Mouse (Mus musculus): Measurements from ENCODE around the gene Surf1. TPM values are rescaled to one million over a fixed set of nuclear protein-coding genes. Genes with fewer than 3 reads are reported as not detected.

The Surf1 gene
- polyA plus RNA-seq, 1 experiment from 2014 or later = 69.3 TPM

DNA sequence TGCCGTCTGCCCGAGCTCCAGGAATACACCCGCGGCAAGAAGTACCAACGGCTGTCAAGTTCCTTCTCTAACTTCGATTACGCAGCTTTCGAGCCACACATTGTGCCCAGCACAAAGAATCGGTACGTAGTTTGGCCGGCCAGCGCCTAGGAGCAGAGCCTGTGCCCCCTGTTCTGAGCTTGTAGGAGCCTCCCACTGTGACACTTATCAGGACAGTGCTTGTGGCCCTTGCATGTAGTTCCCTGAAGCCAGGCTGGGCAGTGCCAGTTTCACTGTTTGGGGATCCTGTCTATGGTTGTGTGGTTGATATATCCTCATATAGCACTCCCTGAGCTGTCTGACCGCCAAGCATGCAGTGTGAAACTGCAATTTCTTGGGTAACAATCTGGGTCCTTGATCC is 408 bp upstream of the Surf1 start:
- Histone ChIP-seq H3K4me3 (replicated peaks) (peak overlapping the region; percentile 57), H3K27me3 (replicated peaks) (no peaks in the 10 kb centered on the region), H3K4me1 (replicated peaks) (peaks cover 30% of the 10 kb centered on the region), H3K4me2 (replicated peaks) (peak overlapping the region; percentile 89), H3K27ac (peak overlapping the region; percentile 73), H3K9ac (peak overlapping the region; percentile 64), H3K36me3 (peaks cover 45% of the 10 kb centered on the region), H3K9me3 (no peaks in the 10 kb centered on the region)
- WGBS = 2% methylated on average over 13 of the region's 13 CpGs
- no peak for ATAC-seq

DNA sequence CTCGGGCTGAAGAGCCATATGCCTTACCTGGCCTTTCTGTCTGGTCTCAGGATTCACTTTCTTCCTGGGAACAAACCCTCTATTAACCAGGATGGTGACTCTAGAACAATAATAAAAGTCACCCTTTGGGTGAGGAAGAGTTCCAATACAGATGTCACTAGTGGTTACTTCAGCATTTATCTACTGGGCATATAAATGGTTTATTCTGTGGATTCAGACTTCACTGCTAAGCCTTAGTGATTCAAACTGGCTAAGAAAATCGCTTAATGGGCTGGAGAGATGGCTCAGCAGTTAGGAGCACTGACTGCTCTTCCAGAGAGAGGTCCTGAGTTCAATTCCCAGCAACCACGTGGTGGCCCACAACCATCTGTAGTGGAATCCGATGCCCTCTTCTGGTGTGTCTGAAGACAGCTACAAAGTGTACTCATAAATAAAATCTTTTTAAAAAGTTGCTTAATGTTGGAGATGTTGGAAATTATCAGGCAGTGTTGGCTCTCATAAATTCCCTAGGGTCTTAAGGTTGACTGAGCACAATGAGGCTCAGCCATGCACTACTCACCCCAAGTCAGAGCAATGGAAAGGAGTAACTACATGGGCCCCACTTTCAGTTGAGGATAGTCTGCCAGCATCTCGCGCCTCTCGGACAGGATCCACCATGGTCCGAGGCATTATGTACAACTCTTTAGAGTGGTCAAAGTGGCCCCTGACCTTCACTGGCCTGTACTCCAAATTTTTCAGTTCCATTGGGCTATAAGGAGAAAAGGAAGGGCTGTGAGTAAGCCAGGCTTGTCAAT is 2.0 kb downstream of the Surf1 start:
- Histone ChIP-seq H3K36me3 (peaks cover 23% of the 10 kb centered on the region), H3K9me3 (no peaks in the 10 kb centered on the region), H3K4me2 (replicated peaks) (peak overlapping the region; percentile 89; the same call in 1 of the 2 replicates), H3K27me3 (replicated peaks) (no peaks in the 10 kb centered on the region), H3K4me1 (replicated peaks) (peaks cover 32% of the 10 kb centered on the region), H3K4me3 (replicated peaks) (no peak overlapping the region), H3K27ac (no peak overlapping the region), H3K9ac (no peak overlapping the region)
- no peak for ATAC-seq
- WGBS = 64% methylated on average over 8 of the region's 8 CpGs

- Histone ChIP-seq H3K9ac (no peak overlapping the region), H3K36me3 (peaks cover 18% of the 10 kb centered on the region), H3K27me3 (replicated peaks) (no peaks in the 10 kb centered on the region), H3K4me2 (replicated peaks) (no peak overlapping the region), H3K9me3 (no peaks in the 10 kb centered on the region), H3K4me3 (replicated peaks) (no peak overlapping the region), H3K4me1 (replicated peaks) (peaks cover 39% of the 10 kb centered on the region), H3K27ac (no peak overlapping the region)
- WGBS = 85% methylated on average over 17 of the region's 17 CpGs
- ATAC-seq = no peak
Measured at GRCm38 (mm10) chr2:26913416-26914147, 2.7 kb downstream of the Surf1 start.

- Histone ChIP-seq H3K36me3 (peaks cover 18% of the 10 kb centered on the region), H3K4me3 (replicated peaks) (peak overlapping the region; percentile 60), H3K4me1 (replicated peaks) (peaks cover 35% of the 10 kb centered on the region), H3K4me2 (replicated peaks) (peak overlapping the region; percentile 84), H3K27me3 (replicated peaks) (no peaks in the 10 kb centered on the region), H3K9me3 (no peaks in the 10 kb centered on the region), H3K27ac (no peak overlapping the region), H3K9ac (peak overlapping the region; percentile 81)
- ATAC-seq = no peak
- WGBS = 58% methylated on average over 5 of the region's 5 CpGs
Measured at GRCm38 (mm10) chr2:26912253-26912770, 4.0 kb downstream of the Surf1 start.

GRCm38 (mm10) chr2:26910994-26911765 is 5.2 kb downstream of the Surf1 start:
- Histone ChIP-seq H3K4me1 (replicated peaks) (peaks cover 31% of the 10 kb centered on the region), H3K27ac (peak overlapping the region; percentile 88), H3K9ac (peak overlapping the region; percentile 81), H3K36me3 (peaks cover 27% of the 10 kb centered on the region), H3K4me3 (replicated peaks) (peak overlapping the region; percentile 60), H3K9me3 (no peaks in the 10 kb centered on the region), H3K4me2 (replicated peaks) (peak overlapping the region; percentile 84), H3K27me3 (replicated peaks) (no peaks in the 10 kb centered on the region)
- 2% methylated on average over 37 of the region's 37 CpGs for WGBS
- ATAC-seq = peak; percentile 29

- peaks cover 27% of the 10 kb centered on the region for H3K4me1 ChIP-seq (replicated peaks)
Measured at GRCm38 (mm10) chr2:26910124-26910993, 6.0 kb downstream of the Surf1 start, which contains the start of the genes Med22 and Rpl7a. Gene Med22, minus strand, starts transcription at chr2:26910677. Gene Rpl7a, plus strand, starts transcription at chr2:26910764.

DNA sequence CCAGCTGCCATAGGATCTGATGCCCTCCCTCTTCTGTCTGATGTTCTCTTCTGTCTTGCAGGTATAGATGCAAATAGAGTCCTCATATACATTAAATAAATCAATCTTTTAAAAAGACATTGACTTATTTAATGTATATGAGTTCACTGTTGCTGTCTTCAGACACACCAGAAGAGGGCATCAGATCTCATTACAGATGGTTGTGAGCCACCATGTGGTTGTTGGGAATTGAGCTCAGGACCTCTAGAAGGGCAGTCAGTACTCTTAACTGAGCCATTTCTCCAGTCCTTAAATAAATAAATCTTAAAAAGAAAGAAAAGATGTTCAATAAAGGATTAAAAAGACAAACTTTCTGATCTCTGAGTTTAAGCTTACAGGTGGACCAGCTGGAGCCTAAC is 6.9 kb downstream of the Surf1 start:
- Histone ChIP-seq H3K9me3 (no peaks in the 10 kb centered on the region), H3K9ac (peak overlapping the region; percentile 63), H3K27me3 (replicated peaks) (no peaks in the 10 kb centered on the region), H3K4me1 (replicated peaks) (peaks cover 22% of the 10 kb centered on the region), H3K27ac (peak overlapping the region; percentile 81; the same call in 1 of the 2 replicates), H3K36me3 (peaks cover 30% of the 10 kb centered on the region), H3K4me2 (replicated peaks) (peak overlapping the region; percentile 60), H3K4me3 (replicated peaks) (peak overlapping the region; percentile 60)
- ATAC-seq = no peak

More at GRCm38 (mm10) chr2:26910124-26910993, 6.0 kb downstream of the Surf1 start, which contains the start of the genes Med22 and Rpl7a:
- Histone ChIP-seq H3K9me3 (no peaks in the 10 kb centered on the region), H3K27me3 (replicated peaks) (no peaks in the 10 kb centered on the region), H3K9ac (peak within 1 kb of the TSS; percentile 81), H3K4me2 (replicated peaks) (peak within 1 kb of the TSS; percentile 84), H3K27ac (peak within 1 kb of the TSS; percentile 88), H3K4me3 (replicated peaks) (peak within 1 kb of the TSS; percentile 60), H3K36me3 (peaks cover 30% of the 10 kb centered on the region)
- WGBS = 0% methylated on average over 73 of the region's 74 CpGs
- peak; percentile 96 for ATAC-seq

DNA sequence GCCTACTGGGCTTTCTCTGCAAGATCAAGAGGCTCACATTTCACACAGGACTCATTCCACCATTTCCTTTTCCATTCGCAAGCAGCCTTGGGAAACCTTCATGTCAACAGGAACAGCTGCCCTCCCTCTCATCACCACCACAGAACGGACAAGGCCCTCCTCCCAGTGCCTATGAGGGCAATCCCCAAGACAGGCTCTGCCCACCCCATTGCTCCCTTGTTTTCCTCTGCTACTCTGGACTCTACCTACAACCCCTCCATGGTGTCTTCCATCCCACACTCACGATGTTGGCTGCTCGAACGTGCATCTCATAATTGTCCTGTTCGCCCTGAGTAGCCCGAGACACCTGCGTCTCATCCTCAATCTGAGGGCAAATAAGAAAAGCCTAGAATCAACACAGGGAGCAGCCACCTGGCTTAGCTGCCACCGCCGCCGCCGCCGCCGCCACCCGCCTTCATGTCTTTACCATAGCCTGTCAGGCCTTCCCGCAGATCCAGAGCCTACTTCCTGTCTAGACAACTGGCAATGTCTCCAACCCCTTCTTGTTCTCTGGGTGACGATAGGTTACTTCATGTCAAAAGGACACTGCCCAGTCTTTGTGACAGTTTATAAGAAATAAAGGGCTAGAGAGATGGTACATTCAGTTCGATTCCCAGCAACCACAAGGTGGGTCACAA is 7.5 kb downstream of the Surf1 start:
- peaks cover 29% of the 10 kb centered on the region for H3K36me3 ChIP-seq
- no peaks in the 10 kb centered on the region for H3K9me3 ChIP-seq
- H3K4me2 ChIP-seq (replicated peaks) = peak overlapping the region; percentile 60
- H3K27me3 ChIP-seq (replicated peaks) = no peaks in the 10 kb centered on the region
- H3K27ac ChIP-seq = no peak overlapping the region
- H3K9ac ChIP-seq = peak overlapping the region; percentile 33
- ATAC-seq = no peak
- H3K4me3 ChIP-seq (replicated peaks) = peak overlapping the region; percentile 60
- WGBS = 63% methylated on average over 18 of the region's 18 CpGs
- peaks cover 25% of the 10 kb centered on the region for H3K4me1 ChIP-seq (replicated peaks)

DNA sequence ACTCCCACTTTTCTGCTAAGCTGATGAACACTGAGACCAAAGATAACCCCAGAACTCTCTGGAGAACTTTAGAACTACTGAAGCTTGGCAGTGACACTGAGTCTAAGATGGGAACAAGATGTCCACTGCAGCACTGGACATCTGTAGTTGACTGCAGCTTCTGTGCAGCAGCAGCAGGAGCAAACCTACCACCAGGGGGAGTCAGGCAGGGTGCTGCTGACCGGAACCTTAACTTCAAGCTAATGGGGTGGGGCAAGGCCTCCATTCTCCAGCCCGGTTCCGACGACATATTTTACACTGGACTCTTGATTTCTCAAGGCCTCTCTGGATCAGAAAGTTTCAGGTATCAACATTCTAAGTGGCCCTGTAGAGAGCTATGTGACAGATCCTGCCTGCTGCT is 9.2 kb downstream of the Surf1 start:
- H3K9me3 ChIP-seq = no peaks in the 10 kb centered on the region
- H3K36me3 ChIP-seq = peaks cover 19% of the 10 kb centered on the region; the same call in 1 of the 2 replicates
- no peak overlapping the region for H3K4me3 ChIP-seq (replicated peaks)
- H3K9ac ChIP-seq = no peak overlapping the region
- no peak overlapping the region for H3K4me2 ChIP-seq (replicated peaks)
- ATAC-seq = no peak
- H3K4me1 ChIP-seq (replicated peaks) = peaks cover 27% of the 10 kb centered on the region
- H3K27ac ChIP-seq = no peak overlapping the region
- WGBS = 62% methylated on average over 4 of the region's 4 CpGs
- H3K27me3 ChIP-seq (replicated peaks) = no peaks in the 10 kb centered on the region

GRCm38 (mm10) chr2:26906431-26906830 is 9.9 kb downstream of the Surf1 start:
- Histone ChIP-seq H3K4me2 (replicated peaks) (no peak overlapping the region), H3K4me3 (replicated peaks) (no peak overlapping the region), H3K27me3 (replicated peaks) (no peaks in the 10 kb centered on the region), H3K4me1 (replicated peaks) (peaks cover 26% of the 10 kb centered on the region), H3K36me3 (peaks cover 19% of the 10 kb centered on the region; the same call in 1 of the 2 replicates), H3K9me3 (no peaks in the 10 kb centered on the region), H3K9ac (no peak overlapping the region), H3K27ac (no peak overlapping the region)
- 93% methylated on average over 3 of the region's 3 CpGs for WGBS
- no peak for ATAC-seq
